Mouse (Mus musculus) heart, adult 2 months (tissue): Measurements from ENCODE around the gene Gm10490. TPM values are rescaled to one million over a fixed set of nuclear protein-coding genes. Genes with fewer than 3 reads are reported as not detected.
"Not testable (repeated sequence)": the region's sequence is repeated elsewhere in the genome, so short reads cannot be mapped to it uniquely, and the experiment has no call there.

Experiments used
- DNase-seq, 2 experiments: peaks; one replicate each; pipeline ENCODE4 v3.0.0; 2021
- H3K27ac ChIP-seq: fragments of 200-600 bp; 2 replicates; pipeline ENCODE4 v1.8.1; 2022
- H3K27me3 ChIP-seq: fragments of 200-500 bp; 2 replicates; pipeline ENCODE4 v1.6.1; 2012; ENCODE audit warnings: mild to moderate bottlenecking, low read length, inconsistent platforms, mixed read lengths; ENCODE audit not compliant: control insufficient read depth, insufficient read depth
- H3K36me3 ChIP-seq: fragments of 200-500 bp; 2 replicates; pipeline ENCODE4 v1.6.1; 2012; ENCODE audit warnings: low read length, inconsistent platforms; ENCODE audit not compliant: control insufficient read depth, insufficient read depth
- H3K4me1 ChIP-seq: fragments of 200-500 bp; 2 replicates; pipeline ENCODE4 v1.6.1; 2011; ENCODE audit warnings: low read length; ENCODE audit not compliant: control insufficient read depth, insufficient read depth
- H3K4me3 ChIP-seq: fragments of 200-600 bp; 2 replicates; pipeline ENCODE4 v1.8.1; 2022
- H3K79me2 ChIP-seq: fragments of 200-500 bp; replicated peaks from 2 replicates; pipeline ENCODE4 v1.6.1; 2012; ENCODE audit warnings: mild to moderate bottlenecking, inconsistent platforms, low read length, moderate library complexity, mixed read lengths; ENCODE audit not compliant: control insufficient read depth, insufficient read depth
- H3K9ac ChIP-seq: fragments of 200-500 bp; 2 replicates; pipeline ENCODE4 v1.6.1; 2012; ENCODE audit warnings: low read depth, mild to moderate bottlenecking, control low read depth, inconsistent platforms, low read length, mixed read lengths
- CTCF ChIP-seq: fragments of 200-600 bp; IDR thresholded peaks from 2 replicates; pipeline ENCODE4 v1.8.1; 2022; ENCODE audit warnings: antibody characterized with exemption, mild to moderate bottlenecking, moderate library complexity
- EP300 ChIP-seq: fragments of 200-500 bp; IDR thresholded peaks from 2 replicates; pipeline ENCODE4 v1.6.1; 2011; ENCODE audit warnings: low read depth, low read length, control low read depth; ENCODE audit not compliant: insufficient read depth
- POLR2A ChIP-seq: fragments of 200-500 bp; IDR thresholded peaks from 2 replicates; pipeline ENCODE4 v1.6.1; 2011; ENCODE audit warnings: mild to moderate bottlenecking, low read depth, low read length, control low read depth; ENCODE audit not compliant: insufficient read depth
- WGBS: fragments of 180-500 bp; shearing (Covaris S2); methylation state at CpG from one replicate; pipeline ENCODE4 v1.1.7; 2018; 5-methylcytosine and 5-hydroxymethylcytosine counted together
- intact Hi-C: fragments of 180-260 bp; cut with DNase I; formaldehyde crosslinking; loops from one replicate; pipeline ENCODE4 v1.15.1; 2025
- long read RNA-seq: library from polyadenylated mRNA; stranded (forward); transcript quantifications from one replicate; pipeline ENCODE4 v2.0.0, GENCODE M21; 2021
- polyA plus RNA-seq: library from polyadenylated mRNA; depleted of rRNA; stranded (reverse); fragments of >200 nt; gene quantifications from 2 replicates; pipeline ENCODE4 v1.2.3, GENCODE M21; 2012; rRNA removed
- total RNA-seq, 2 experiments: library from RNA; stranded (reverse); gene quantifications; 2 replicates each; pipeline ENCODE4 v1.2.3; 2021

The Gm10490 gene
- total RNA-seq = not detected
- not detected in 2 replicates for polyA plus RNA-seq
- long read RNA-seq = 0 reads

GRCm38 (mm10) chrX:7909242-7909641 lies at the start of gene Gm10490:
Gm10490 (plus strand) TSS chrX:7909542.
- H3K4me1 ChIP-seq, H3K27ac ChIP-seq, H3K4me3 ChIP-seq, DNase-seq, H3K79me2 ChIP-seq, H3K9ac ChIP-seq, H3K36me3 ChIP-seq, H3K27me3 ChIP-seq, intact Hi-C loops: not testable (repeated sequence)
- 83% methylated on average over 4 of the region's 4 CpGs for WGBS

GRCm38 (mm10) chrX:7863181-7863580 lies 46.2 kb upstream of the Gm10490 start:
- H3K36me3 ChIP-seq = no peaks in the 10 kb centered on the region
- intact Hi-C loops = no loop called here

GRCm38 (mm10) chrX:7864551-7864950 lies 44.8 kb upstream of the Gm10490 start:
- no peak overlapping the region for H3K27ac ChIP-seq
- H3K4me1 ChIP-seq = no peaks in the 10 kb centered on the region
- no peaks in the 10 kb centered on the region for H3K36me3 ChIP-seq
- H3K4me3 ChIP-seq = no peak overlapping the region
- H3K79me2 ChIP-seq = no peaks in the 10 kb centered on the region; the same call in 1 of the 2 replicates
- DNase-seq = no peak
- TF ChIP-seq POLR2A (no peak), EP300 (no peak), CTCF (no peak)
- H3K9ac ChIP-seq = no peak overlapping the region
- WGBS = 79% methylated on average over 3 of the region's 3 CpGs
- intact Hi-C loops = no loop called here
- no peaks in the 10 kb centered on the region for H3K27me3 ChIP-seq

More at GRCm38 (mm10) chrX:7863181-7863580, 46.2 kb upstream of the Gm10490 start:
- TF ChIP-seq POLR2A = no peak
- TF ChIP-seq EP300 = no peak
- no peak for TF ChIP-seq CTCF
- Histone ChIP-seq H3K4me3 (no peak overlapping the region), H3K9ac (no peak overlapping the region), H3K4me1 (no peaks in the 10 kb centered on the region), H3K79me2 (no peaks in the 10 kb centered on the region; the same call in 1 of the 2 replicates), H3K27ac (no peak overlapping the region), H3K27me3 (no peaks in the 10 kb centered on the region)
- DNase-seq = no peak
- WGBS = 67% methylated on average over 1 of the region's 1 CpGs

- TF ChIP-seq CTCF (no peak), EP300 (no peak), POLR2A (no peak)
Measured at GRCm38 (mm10) chrX:7865343-7865742, 44.0 kb upstream of the Gm10490 start.

GRCm38 (mm10) chrX:7865786-7866185 lies 43.6 kb upstream of the Gm10490 start:
- no peaks in the 10 kb centered on the region for H3K36me3 ChIP-seq
- no peak overlapping the region for H3K4me3 ChIP-seq
- intact Hi-C loops = no loop called here
- no peaks in the 10 kb centered on the region for H3K27me3 ChIP-seq
- no peak overlapping the region for H3K9ac ChIP-seq
- 69% methylated on average over 2 of the region's 2 CpGs for WGBS
- H3K4me1 ChIP-seq = no peaks in the 10 kb centered on the region
- H3K27ac ChIP-seq = no peak overlapping the region
- no peak for DNase-seq
- H3K79me2 ChIP-seq = no peaks in the 10 kb centered on the region; the same call in 1 of the 2 replicates
- TF ChIP-seq EP300 (no peak), CTCF (no peak), POLR2A (no peak)

More at GRCm38 (mm10) chrX:7865343-7865742, 44.0 kb upstream of the Gm10490 start:
- no peak for DNase-seq
- Histone ChIP-seq H3K4me1 (no peaks in the 10 kb centered on the region), H3K9ac (no peak overlapping the region), H3K79me2 (no peaks in the 10 kb centered on the region; the same call in 1 of the 2 replicates), H3K27ac (no peak overlapping the region), H3K4me3 (no peak overlapping the region), H3K36me3 (no peaks in the 10 kb centered on the region), H3K27me3 (no peaks in the 10 kb centered on the region)
- WGBS = 65% methylated on average over 2 of the region's 2 CpGs
- intact Hi-C loops = no loop called here

- DNase-seq = no peak
- 83% methylated on average over 1 of the region's 1 CpGs for WGBS
- Histone ChIP-seq H3K9ac (no peak overlapping the region), H3K36me3 (no peaks in the 10 kb centered on the region), H3K4me1 (no peaks in the 10 kb centered on the region), H3K4me3 (no peak overlapping the region), H3K27ac (no peak overlapping the region), H3K79me2 (no peaks in the 10 kb centered on the region; the same call in 1 of the 2 replicates), H3K27me3 (no peaks in the 10 kb centered on the region)
- intact Hi-C loops = no loop called here
- TF ChIP-seq EP300 = no peak
- no peak for TF ChIP-seq POLR2A
- no peak for TF ChIP-seq CTCF
Measured at GRCm38 (mm10) chrX:7867141-7867540, 42.2 kb upstream of the Gm10490 start.
